Mouse (Mus musculus): Measurements from ENCODE around the gene Asb17.
"Not testable (repeated sequence)": the region's sequence is repeated elsewhere in the genome, so short reads cannot be mapped to it uniquely, and the experiment has no call there.

Asb17 gene

DNA sequence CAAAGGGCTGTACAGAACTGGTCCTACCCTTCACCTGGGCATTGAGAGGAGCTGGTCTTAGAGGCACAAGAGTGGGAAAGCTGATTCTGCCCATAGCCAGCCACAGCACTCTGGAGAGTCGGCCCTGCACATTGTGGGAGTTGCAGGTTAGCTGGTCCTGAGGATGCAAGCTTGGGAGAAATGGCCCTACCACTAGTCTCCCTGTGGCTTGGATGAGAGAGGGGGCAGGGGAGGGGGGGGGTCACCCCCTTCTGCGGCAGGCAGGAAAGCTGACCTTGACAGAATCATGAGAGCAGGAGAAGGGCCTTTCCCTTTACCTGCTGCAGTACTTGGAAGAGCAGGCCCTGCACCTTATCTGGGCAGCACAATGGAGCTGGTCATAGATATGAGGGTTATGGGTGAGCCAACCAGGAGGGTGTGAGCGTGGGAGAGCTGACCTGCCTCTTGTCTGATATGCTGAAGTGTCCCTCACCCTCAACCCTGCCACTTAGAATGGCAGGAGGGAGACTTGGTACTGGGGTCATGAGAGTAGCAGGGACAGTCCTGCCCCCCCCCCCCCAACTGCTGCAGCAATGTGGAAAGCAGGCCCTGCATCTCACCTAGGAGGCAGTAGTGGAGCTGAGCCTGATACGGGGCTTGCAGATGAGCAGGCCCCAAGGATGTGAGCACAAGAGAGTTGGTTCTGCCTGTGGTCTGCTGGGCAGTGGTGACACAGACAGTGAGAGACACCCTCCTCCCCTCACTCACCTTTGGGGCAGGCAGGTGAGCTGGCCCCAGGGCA, 11.9 kb upstream of the Asb17 start:
- no peak for DNase-seq (ENCODE audit: low spot score)

DNA sequence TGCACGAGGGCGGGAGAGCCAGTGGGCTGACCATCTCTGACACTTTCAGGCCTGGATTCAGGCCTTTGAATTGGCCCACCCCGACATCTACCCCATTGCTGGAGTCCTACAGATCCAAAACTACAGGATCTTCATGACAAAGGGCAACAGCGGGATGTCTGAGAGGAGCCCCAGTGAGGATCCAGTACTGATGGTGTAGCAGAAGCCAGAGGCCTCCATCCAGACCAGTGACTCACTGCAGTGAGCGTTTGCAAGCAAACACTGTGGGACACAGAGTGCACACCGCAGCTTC, 11.4 kb upstream of the Asb17 start:
- DNase-seq (ENCODE audit: low spot score) = no peak

DNA sequence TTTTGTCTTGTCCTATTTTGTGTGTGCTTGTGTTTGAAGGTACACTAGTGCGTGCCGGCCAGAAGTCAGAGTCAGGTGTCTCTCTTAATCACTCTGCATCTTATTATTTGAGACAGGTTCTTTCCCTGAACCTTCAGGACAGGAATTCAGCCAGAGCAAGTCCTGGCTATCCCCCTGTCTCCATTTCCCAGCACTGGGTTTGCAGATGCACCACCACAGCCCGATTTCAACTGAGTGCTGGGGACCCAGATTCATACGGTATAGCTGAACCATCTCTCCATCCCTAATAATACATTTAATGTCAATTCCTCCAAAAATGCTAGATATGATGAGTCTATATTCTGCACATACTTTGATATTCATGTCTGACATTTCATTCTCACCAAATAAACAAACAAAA, 9.9 kb upstream of the Asb17 start:
- DNase-seq (ENCODE audit: low spot score) = no peak

DNA sequence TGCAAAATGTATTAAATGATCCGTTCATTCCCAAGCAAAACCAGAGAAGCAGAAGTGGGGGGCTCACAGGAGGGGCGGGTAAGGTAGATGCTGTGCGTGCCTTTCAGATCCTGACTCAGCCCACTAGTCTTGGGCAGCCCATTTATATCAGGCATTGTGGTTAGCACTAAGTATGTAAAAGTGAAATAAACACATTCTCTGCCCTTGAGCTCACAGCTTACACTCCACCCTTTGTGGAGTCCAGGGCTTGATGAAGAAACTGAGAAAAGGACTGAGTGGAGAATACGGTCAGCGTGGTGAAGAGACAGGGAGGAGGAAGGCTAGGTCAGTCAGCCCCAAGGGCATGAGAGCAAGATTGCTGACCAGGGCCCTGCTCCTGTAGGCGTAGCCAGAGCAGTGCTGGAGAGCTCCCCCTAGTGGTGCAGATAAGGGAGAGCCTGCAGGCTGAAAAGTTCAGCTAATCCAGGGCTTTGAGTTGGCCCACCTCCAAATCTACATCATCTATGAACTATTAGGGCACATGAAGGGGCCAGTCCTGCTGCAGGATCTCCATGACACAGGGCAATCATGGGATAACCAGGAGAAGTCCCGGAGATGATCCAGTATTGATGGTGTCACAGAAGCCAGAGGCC, 8.4 kb upstream of the Asb17 start:
- peak; percentile 62 for DNase-seq (ENCODE audit: low spot score)

DNA sequence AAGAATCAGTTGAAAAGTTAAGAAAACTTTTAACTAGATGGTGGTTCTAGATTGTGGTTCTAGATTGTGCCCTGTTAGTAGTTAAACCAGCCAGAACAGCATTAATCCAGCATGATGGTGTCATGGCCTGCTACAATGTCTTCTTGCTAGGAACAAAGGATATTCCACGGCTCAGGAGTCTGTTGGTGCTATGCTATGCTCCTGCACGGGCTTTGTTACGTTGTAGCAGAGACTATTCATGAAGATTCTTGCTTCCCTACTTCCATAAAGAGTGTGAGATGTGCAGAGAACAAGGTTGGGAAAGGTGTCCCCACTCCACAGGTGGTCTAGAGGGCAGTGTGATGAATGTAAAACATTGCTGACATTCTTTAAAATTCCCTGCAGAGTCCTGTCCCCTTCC, 7.7 kb upstream of the Asb17 start:
- DNase-seq (ENCODE audit: low spot score) = no peak

DNA sequence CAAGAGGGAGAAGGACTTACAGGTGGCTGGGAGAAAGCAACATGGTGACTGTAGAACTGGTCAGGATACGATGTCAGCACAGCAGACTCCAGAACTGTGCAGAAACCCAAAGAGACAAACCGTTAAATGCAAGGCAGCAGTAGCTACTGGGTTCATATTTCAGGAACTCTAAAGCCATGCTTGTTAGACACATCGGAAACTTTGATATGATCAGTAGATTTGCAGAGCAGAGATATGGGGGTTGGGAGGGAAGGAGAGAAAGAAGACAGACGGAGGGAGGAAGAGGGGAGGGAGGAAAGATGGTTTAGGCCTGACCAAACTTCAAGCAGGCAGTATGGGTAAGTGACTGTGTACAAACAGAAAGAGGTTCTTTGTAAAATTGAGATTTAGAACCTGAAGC, 6.4 kb upstream of the Asb17 start:
- DNase-seq (ENCODE audit: low spot score) = no peak

DNA sequence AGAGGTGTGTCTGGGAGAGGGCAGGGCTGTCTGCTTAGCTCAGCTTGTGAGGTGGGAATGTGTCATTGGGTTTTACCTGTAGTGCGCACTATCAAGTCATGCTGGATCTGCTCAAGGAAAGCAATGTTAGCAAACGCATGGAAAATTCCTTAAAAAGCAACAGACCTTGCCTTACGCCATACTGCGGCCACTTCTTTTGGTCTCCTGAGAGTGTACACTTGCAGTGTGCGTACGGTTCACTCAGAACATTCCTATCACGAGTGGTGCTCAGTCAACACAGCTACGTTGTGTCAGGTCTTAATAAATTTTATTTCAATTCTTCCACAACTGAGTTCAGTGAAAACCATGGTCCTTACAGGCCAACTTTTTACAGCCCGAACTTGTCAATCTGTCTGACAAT, 748 bp downstream of the Asb17 start:
- DNase-seq (ENCODE audit: low spot score) = no peak

DNA sequence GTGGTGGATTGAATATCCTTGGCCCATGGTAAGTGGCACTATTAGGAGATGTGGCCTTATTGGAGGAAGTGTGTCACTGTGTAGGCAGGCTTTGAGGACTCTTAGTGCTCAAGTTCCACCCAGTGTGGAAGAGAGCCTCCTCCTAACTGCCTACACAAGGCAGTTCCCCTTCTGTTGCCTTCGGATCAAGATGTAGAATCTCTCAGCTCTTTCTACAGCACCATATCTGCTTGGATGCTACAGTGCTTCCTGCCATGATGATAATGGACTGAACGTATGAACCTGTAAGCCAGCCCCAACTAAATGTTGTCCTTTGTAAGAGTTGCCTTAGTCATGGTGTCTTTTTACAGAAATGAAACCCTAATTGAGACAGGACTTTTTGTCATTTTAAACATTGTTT, 1.5 kb downstream of the Asb17 start:
- no peak for DNase-seq (ENCODE audit: low spot score)

DNA sequence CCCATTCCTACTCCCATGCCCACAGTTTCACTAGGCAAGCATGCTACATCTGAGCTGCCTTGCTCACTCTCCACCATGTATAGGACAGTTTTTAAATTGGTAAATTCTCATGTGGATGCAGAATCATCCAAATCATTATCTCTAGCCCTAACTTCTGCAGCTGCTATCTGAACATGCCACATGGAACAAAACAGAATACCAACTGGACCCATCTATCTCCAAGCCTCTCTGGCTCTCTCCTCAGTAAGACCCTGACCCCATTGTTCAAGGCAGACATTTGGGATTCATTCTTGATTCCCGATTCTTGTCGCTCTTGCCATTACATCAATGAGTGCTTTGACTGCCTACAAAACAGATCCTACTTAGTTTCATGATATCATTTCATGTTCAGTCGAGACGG, 2.1 kb downstream of the Asb17 start:
- DNase-seq (ENCODE audit: low spot score) = no peak

DNA sequence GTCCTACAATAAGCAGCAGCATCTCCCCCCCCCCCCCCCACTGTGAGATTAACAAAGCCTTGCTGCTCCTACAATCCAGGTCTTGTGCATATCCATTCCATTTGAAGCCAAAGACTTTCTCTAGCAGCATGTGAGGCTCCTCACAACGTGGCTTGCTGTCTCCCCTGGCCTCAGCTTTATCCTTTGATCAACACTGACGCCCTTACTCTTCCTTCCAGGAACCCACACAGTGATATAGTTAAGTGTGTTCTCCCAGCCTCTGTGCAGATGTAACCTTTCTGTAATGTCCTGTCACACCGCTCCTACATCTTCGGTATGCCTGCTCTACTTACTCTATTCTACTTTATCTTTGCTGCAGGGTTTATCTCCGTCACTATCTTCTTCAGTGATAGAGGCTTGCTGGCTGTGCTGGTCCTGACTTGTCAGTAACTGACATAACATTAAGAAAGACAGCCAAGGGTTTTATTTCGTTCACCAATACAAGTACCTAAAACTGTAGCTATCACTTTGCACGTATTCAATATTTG, 3.3 kb downstream of the Asb17 start:
- DNase-seq (ENCODE audit: low spot score) = no peak

DNA sequence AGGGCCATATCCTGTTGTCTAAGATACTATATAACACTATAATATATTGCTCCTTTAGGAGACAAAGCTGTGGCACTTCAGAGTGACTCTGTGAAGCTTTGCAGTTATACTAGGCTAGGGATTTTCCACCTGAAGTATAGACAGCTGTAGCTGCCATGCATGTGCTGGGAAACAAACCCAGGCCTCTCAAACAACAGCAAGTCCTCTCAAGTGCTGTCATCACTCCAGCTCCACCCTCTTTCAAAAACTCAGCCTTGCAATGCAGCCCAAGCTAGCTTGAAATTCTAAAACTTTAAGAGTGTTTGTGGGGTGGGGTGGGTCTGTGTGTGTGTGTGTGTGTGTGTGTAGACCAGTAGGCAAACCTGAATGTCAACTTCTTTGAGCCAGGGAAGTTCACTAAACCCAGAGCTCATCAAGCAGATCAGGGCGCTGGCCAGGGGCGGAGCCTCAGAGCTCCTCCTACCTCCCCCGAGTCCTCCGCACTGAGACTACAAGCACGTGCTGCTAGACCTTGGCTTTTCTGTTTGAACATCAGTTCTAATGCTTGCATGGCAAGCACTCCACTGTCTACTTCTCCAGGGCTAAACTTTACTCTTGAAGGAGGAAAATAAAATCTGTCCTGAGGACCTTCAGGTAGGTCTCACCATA, 5.5 kb downstream of the Asb17 start:
- no peak for DNase-seq (ENCODE audit: low spot score)

DNA sequence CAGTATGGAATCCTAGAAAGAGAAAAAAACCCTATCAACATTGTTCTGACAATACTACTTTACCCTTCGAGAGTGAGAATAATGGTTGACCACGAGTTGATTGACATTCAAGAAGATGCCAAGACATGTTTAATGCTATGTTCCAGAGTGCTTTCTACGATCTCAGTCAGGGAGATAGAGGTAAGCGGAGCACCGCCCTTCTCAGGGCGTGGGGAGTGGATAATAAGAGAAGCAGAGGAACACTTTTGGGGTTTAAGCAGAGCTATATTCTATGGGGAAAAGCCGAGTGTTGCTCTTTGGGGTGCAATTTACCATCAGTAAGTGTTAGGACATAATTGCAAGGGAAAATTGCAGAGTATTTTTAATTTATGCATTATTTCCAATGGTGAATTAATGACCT, 6.8 kb downstream of the Asb17 start:
- DNase-seq (ENCODE audit: low spot score) = no peak

DNA sequence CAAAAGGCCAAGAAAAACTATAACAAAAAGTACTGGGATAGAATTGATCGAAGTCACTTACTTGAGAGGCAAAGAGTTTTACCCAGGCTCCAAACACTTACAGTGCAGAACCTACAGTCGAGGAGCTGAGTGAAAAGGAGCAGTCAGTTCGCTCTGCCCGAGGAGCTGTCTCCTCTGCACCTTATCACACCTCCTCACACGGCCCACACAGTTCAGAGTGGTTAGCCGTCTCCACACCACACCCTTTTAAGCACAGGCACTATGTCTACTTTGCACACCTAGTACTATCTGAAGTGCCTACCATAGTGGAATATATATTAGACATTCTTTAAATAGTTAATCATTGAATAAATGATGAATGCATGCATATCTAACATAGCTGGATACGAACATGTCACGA, 8.3 kb downstream of the Asb17 start:
- DNase-seq (ENCODE audit: low spot score) = no peak

DNA sequence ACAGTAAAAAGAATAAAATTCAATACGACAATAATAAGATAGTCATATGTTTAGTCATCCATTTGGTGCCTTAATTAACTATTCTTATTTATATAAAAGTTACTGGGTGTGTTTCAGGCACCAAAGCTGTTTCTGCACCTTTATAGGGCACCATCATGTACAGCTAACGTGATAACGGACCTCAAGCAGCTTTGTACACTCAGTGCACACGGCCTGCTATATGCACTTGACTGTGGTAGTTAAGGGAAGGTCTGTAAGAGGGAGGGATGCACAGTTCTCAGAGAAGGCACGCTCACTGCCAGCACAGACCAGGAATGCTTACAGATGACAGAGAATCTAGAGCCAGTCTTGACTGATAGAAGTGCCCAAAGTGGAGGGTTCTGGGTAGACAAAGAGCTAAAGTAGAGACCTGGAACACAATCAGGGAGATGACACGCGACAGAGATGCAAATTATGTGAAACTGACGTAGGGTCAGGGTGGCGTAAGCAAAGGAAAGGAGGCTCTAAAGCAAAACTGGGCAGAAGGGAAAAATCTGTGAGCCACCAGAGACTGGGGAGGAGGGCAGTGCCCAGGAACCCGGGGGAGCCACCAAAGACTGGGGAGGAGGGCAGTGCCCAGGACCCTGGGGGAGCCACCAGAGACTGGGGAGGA, 14.5 kb downstream of the Asb17 start:
- no peak for DNase-seq (ENCODE audit: low spot score)

DNA sequence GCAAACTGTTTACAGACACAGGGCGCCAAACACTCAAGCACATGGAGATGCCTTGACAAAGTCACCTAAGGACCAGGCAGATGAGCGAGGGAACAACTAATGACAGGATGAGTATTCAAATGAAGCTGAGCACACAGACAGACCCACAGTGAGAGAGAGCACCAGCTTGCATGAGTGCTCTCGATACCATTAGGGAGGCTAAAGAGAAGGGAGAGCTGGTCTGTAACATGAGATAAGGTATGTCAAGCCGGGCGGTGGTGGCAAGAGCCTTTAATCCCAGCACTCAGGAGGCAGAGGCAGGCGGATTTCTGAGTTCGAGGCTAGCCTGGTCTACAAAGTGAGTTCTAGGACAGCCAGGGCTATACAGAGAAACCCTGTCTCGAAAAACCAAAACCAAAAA, 16.4 kb downstream of the Asb17 start:
- DNase-seq (ENCODE audit: low spot score) = not testable (repeated sequence)

DNA sequence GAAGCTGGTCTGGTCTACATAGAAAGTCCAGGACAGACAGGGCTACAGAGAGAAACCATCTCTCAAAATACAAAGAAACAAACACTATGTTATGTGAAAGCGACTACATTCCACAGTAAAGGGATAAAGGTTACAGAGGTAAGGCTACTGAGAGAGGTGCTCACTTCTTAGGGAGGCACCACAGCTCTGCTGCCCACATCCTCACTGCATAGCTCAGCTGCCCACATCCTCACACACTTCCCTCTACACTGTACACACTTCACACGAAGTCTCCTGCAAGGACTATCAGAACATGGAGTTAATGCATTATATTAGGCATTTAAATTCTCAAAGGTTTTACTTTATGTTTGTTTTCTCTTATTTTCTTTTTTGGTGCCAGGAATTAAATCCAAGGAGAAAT, 19.8 kb downstream of the Asb17 start:
- no peak for DNase-seq (ENCODE audit: low spot score)

DNA sequence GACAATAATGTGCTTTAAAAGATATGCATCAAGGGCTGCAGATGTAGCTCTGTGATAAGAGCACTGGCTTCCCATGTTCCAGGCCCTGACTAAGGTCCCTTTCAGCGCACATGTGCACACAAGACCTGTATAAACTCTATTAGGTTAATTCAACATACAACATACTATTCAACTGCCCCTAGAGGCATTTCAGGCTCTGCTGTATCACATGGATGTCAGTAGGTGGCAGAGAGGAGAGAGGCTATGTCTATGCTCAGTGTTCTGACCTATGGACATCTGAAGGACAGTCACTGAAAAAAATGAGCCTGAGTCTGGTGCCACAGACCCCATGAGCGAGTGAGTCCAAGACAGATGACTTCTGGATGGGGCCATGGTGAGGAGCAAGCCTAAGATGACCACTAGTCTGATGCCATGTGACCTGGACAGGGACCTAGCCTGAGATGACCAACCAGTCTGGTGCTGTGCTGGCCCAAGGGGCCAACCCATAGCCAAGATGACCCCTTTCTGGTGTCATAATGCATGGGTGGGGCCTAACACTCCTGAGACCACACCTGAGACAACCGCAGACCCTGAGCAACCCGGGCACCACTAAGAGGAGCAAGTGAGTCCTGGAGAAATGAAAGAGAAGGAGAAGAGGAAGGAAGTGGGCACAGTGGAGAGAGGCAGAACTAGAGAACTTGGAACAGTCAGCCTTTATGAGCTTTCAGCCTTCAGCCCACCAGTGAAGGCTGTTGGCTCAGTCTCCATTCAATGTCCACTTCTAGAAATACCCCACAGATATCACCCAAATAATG, 20.8 kb downstream of the Asb17 start:
- no peak for DNase-seq (ENCODE audit: low spot score)

DNA sequence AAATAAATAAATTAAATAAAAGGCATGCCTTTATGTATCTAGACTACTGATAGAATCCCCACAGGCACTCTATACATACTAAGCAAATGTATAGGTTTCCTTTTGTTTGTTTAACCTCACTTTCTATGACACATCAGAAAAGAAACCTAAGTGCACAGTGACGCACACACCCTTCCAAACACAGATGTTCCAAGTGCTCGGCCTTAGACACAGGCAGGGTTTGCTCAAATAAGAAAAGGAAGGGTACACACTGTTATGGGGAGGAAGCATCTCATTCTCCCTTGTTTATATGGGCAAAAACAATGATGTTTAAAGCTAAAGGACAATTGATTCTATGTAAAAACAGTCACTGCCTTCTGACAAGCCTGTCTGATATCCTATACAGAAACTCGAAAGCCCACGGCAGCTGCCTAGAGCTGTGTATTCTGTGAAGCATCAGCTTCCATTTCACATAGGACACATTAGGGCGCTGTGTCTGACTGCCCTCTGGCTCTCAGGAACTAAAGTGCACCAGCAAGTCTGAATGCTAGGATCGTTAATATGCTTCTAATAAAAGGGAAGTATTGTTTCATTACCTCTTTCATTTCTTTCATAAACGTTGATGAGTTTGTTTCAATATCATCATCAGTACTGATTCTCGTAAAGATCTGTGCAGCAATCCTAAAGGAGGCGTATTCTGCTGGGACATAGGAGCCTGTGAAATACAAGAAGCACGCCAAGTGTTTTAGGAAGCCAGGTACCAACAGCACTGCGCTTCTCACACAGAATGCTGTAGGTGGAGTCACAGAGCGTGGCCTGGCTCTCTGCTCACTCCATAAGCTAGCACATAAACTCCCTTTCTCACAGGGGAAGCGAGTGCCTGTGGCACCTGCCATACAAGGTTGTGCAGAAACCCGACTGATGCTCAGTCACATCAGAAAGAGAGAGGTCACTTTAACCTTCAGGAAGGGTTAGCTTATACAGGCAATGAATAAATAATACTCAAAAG, 23.4 kb downstream of the Asb17 start:
- DNase-seq (ENCODE audit: low spot score) = peak; percentile 21

DNA sequence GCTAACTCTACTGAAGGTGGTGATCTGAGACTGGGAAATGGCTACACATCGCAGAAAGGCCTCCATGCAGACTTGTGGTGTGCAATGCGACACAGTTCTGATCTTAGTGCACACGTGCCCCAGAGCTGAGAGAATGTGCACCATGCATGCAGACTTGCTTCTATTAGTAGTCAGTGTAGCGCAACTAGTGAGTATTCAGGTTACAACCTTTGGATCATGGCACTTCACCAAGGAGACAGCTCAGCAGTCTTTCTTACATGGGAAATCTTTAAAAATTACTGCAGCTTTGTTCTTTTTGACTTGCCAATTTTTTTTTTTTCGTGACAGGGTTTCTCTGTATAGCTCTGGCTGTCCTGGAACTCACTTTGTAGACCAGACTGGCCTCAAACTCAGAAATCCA, 27.4 kb downstream of the Asb17 start:
- no peak for DNase-seq (ENCODE audit: low spot score)

DNA sequence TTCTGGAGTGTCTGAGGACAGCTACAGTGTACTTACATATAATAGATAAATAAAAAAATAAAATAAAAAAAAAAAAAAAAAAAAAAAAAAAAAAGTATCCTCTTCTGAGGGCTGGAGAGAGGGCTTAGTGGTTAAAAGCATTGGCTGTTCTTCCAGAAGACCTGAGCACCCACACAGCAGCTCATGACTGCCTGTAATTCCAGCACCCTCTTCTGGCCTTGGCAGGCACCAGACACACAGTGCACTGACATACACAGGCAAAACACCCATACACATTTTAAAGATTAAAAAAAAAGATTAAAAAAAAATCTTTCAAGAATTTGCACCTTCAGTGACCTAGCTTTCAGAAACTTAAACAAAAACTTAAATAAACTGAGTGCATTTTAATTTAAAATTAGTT, 42.3 kb downstream of the Asb17 start:
- DNase-seq (ENCODE audit: low spot score) = no peak

DNA sequence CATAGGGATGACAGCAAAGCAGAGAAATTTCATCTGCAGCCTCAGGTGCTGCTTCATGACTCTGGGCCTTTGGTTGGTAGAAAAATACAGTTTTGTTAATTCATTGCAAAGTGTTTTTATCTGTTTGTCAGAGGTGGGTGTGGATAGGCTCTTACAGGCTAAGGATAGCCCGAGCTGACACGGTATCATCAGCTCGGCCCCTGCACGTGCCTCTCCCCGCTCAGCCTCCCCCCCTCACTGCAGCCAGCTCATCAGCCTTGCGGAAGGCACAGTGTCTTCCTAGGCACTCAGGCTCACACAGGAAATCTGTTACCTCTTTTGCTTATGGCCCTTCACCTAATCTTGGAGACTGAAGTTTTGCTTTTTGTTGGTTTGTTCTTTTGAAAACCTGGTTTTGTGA, 44.1 kb downstream of the Asb17 start:
- no peak for DNase-seq (ENCODE audit: low spot score)

Measured in MN1 (cell line).